Mouse (Mus musculus) myocyte (in vitro differentiated cells): ENCODE measurements at regions not wholly inside any gene's neighbourhood (a gene's known extent, or its start where the extent isn't known, plus 50 kb on each side); places are given as distances from the start of the nearest gene placed in this dataset.

Experiments
- E2F4 ChIP-seq: IDR thresholded peaks from one replicate; pipeline ENCODE4 v1.6.1; 2011; ENCODE audit warnings: mild to moderate bottlenecking, control low read depth, moderate library complexity; ENCODE audit not compliant: insufficient read depth
- MAX ChIP-seq: IDR thresholded peaks from one replicate; pipeline ENCODE4 v1.6.1; 2011; ENCODE audit warnings: low read depth, mild to moderate bottlenecking, control low read depth
- MYOG ChIP-seq, 3 experiments: IDR thresholded peaks; one replicate each; pipeline ENCODE4 v1.6.1; 2011; ENCODE audit warnings: control low read depth in 2 of 3, low read depth in 2 of 3, mild to moderate bottlenecking in 2 of 3; ENCODE audit not compliant: insufficient read length in 2 of 3, control insufficient read depth in 1 of 3, insufficient read depth in 1 of 3
- POLR2A ChIP-seq: IDR thresholded peaks from one replicate; pipeline ENCODE4 v1.6.1; 2011; ENCODE audit warnings: low read depth, mild to moderate bottlenecking, control low read depth, moderate library complexity; ENCODE audit not compliant: insufficient read length
- POLR2AphosphoS2 ChIP-seq: IDR thresholded peaks from one replicate; pipeline ENCODE4 v1.6.1; 2011; ENCODE audit warnings: low read depth, control low read depth; ENCODE audit not compliant: insufficient read length
- TCF12 ChIP-seq: IDR thresholded peaks from one replicate; pipeline ENCODE4 v1.6.1; 2011; ENCODE audit warnings: mild to moderate bottlenecking, control low read depth; ENCODE audit not compliant: poor library complexity, insufficient read depth, severe bottlenecking
- TCF3 ChIP-seq: IDR thresholded peaks from one replicate; pipeline ENCODE4 v1.6.1; 2011; ENCODE audit warnings: low read depth, control low read depth; ENCODE audit not compliant: insufficient read length

- TF ChIP-seq POLR2A (no peak), MAX (no peak), E2F4 (no peak), TCF3 (no peak), MYOG (IDR thresholded peaks at IDR 0.05; ENCODE audit: control insufficient read depth in 1 of 3, insufficient read depth in 1 of 3, insufficient read length in 2 of 3, low read depth in 2 of 3) (no peak), POLR2AphosphoS2 (no peak), TCF12 (no peak)
Observed at GRCm38 (mm10) chr2:117929586-117929985, 182.1 kb upstream of the Thbs1 start.
